Mouse (Mus musculus) neural tube, embryonic 14.5 days (tissue): ENCODE data around the gene Olfr522. TPM values are rescaled to one million over a fixed set of nuclear protein-coding genes. Genes with fewer than 3 reads are reported as not detected.

Source experiments
- polyA plus RNA-seq: library from polyadenylated mRNA; unstranded; fragments of >200 nt; fragmentation: Nextera tagmentation; extraction: Ambion mirVana; gene quantifications from 2 replicates; pipeline ENCODE4 v1.2.1, GENCODE M21; 2014

Gene Olfr522
- polyA plus RNA-seq, 1 experiment from 2014 or later: not detected

Other genes with a start within 250 kb of the Olfr522 start
- gene Utf1, start 221.0 kb downstream of the Olfr522 start, polyA plus RNA-seq: not detected in 2 replicates
- gene 6430531B16Rik, start 186.0 kb downstream of the Olfr522 start, polyA plus RNA-seq: 0.46 and 1.4 TPM in 2 replicates
- 3.2 and 3.3 TPM in 2 replicates for gene Adam8, start 172.2 kb downstream of the Olfr522 start, polyA plus RNA-seq
- gene Zfp511, start 128.4 kb downstream of the Olfr522 start, polyA plus RNA-seq: 52.7 and 61.2 TPM in 2 replicates
- gene Tubgcp2, start 128.1 kb downstream of the Olfr522 start, polyA plus RNA-seq: 57.1 and 61.0 TPM in 2 replicates
- 6.6 and 8.1 TPM in 2 replicates for gene Msx3, start 115.7 kb downstream of the Olfr522 start, polyA plus RNA-seq
- 209 and 365 TPM in 2 replicates for gene Caly, start 82.2 kb downstream of the Olfr522 start, polyA plus RNA-seq
- gene Prap1, start 71.4 kb downstream of the Olfr522 start, polyA plus RNA-seq: 0.48 TPM in 1 of 2 replicates, not detected in the other
- gene Fuom, start 62.3 kb downstream of the Olfr522 start, polyA plus RNA-seq: 42.8 and 51.8 TPM in 2 replicates
- 9.2 and 9.9 TPM in 2 replicates for gene Paox, start 49.0 kb downstream of the Olfr522 start, polyA plus RNA-seq
- 129 and 132 TPM in 2 replicates for gene Echs1, start 48.3 kb downstream of the Olfr522 start, polyA plus RNA-seq
- 33.7 and 39.6 TPM in 2 replicates for gene Mtg1, start 27.2 kb downstream of the Olfr522 start, polyA plus RNA-seq
- gene Sprn, start 9.9 kb downstream of the Olfr522 start, polyA plus RNA-seq: 16.2 and 17.3 TPM in 2 replicates
- gene Olfr523, start 8.5 kb upstream of the Olfr522 start, polyA plus RNA-seq: not detected in 2 replicates
- gene Olfr524, start 41.2 kb upstream of the Olfr522 start, polyA plus RNA-seq: not detected in 2 replicates
- gene Cd163l1, start 53.5 kb upstream of the Olfr522 start, polyA plus RNA-seq: not detected in 2 replicates
- not detected in 2 replicates for gene 5830411N06Rik, start 82.5 kb upstream of the Olfr522 start, polyA plus RNA-seq
- not detected in 2 replicates for gene Olfr525, start 156.1 kb upstream of the Olfr522 start, polyA plus RNA-seq
- gene Olfr527, start 169.3 kb upstream of the Olfr522 start, polyA plus RNA-seq: not detected in 2 replicates
- gene Olfr60, start 196.9 kb upstream of the Olfr522 start, polyA plus RNA-seq: not detected in 2 replicates
- not detected in 2 replicates for gene Olfr530, start 211.6 kb upstream of the Olfr522 start, polyA plus RNA-seq
- gene Olfr531, start 238.2 kb upstream of the Olfr522 start, polyA plus RNA-seq: not detected in 2 replicates